Mouse (Mus musculus): ENCODE results near the gene Cacna1s.

Gene Cacna1s

GRCm38 (mm10) chr1:136117069-136117468 lies 64.5 kb downstream of the Cacna1s start:
- DNase-seq (ENCODE audit: low read depth) = peak; percentile 30

GRCm38 (mm10) chr1:136118875-136119274 lies 66.3 kb downstream of the Cacna1s start:
- peak; percentile 72 for DNase-seq (ENCODE audit: low read depth)

GRCm38 (mm10) chr1:136119571-136120262 lies 67.2 kb downstream of the Cacna1s start:
- DNase-seq (ENCODE audit: low read depth) = peak; percentile 31

- peak; percentile 7 for DNase-seq (ENCODE audit: low read depth)
Observed at GRCm38 (mm10) chr1:136120263-136120603, 67.7 kb downstream of the Cacna1s start.

GRCm38 (mm10) chr1:136120785-136121184 lies 68.2 kb downstream of the Cacna1s start:
- no peak for DNase-seq (ENCODE audit: low read depth)

- DNase-seq (ENCODE audit: low read depth) = no peak
Observed at GRCm38 (mm10) chr1:136122030-136122429, 69.5 kb downstream of the Cacna1s start.

- peak; percentile 14 for DNase-seq (ENCODE audit: low read depth)
Observed at GRCm38 (mm10) chr1:136126159-136126765, 73.7 kb downstream of the Cacna1s start.

GRCm38 (mm10) chr1:136126895-136127294 lies 74.3 kb downstream of the Cacna1s start:
- peak; percentile 6 for DNase-seq (ENCODE audit: low read depth)

- DNase-seq (ENCODE audit: low read depth) = peak; percentile 65
Observed at GRCm38 (mm10) chr1:136127856-136128255, 75.3 kb downstream of the Cacna1s start.

GRCm38 (mm10) chr1:136128416-136128815 lies 75.9 kb downstream of the Cacna1s start:
- peak; percentile 23 for DNase-seq (ENCODE audit: low read depth)

GRCm38 (mm10) chr1:136128944-136129589 lies 76.5 kb downstream of the Cacna1s start:
- DNase-seq (ENCODE audit: low read depth) = no peak

GRCm38 (mm10) chr1:136130107-136130506 lies 77.6 kb downstream of the Cacna1s start:
- DNase-seq (ENCODE audit: low read depth) = no peak

- DNase-seq (ENCODE audit: low read depth) = peak; percentile 92
Observed at GRCm38 (mm10) chr1:136130951-136131558, 78.5 kb downstream of the Cacna1s start, which contains the start of gene Kif21b. Gene Kif21b, plus strand, starts transcription at chr1:136131389.

- DNase-seq (ENCODE audit: low read depth) = no peak
Observed at GRCm38 (mm10) chr1:136131603-136132291, 79.2 kb downstream of the Cacna1s start.

- peak; percentile 46 for DNase-seq (ENCODE audit: low read depth)
Observed at GRCm38 (mm10) chr1:136132386-136133201, 80.0 kb downstream of the Cacna1s start.

- DNase-seq (ENCODE audit: low read depth) = no peak
Observed at GRCm38 (mm10) chr1:136133570-136134240, 81.2 kb downstream of the Cacna1s start.

- DNase-seq (ENCODE audit: low read depth) = no peak
Observed at GRCm38 (mm10) chr1:136134547-136134946, 82.0 kb downstream of the Cacna1s start.

- peak; percentile 88 for DNase-seq (ENCODE audit: low read depth)
Observed at GRCm38 (mm10) chr1:136135046-136135445, 82.5 kb downstream of the Cacna1s start.

GRCm38 (mm10) chr1:136135777-136136444 lies 83.4 kb downstream of the Cacna1s start:
- peak; percentile 61 for DNase-seq (ENCODE audit: low read depth)

GRCm38 (mm10) chr1:136136547-136136946 lies 84.0 kb downstream of the Cacna1s start:
- no peak for DNase-seq (ENCODE audit: low read depth)
